Mouse (Mus musculus): Measurements from ENCODE around the gene Slit3.

DNA sequence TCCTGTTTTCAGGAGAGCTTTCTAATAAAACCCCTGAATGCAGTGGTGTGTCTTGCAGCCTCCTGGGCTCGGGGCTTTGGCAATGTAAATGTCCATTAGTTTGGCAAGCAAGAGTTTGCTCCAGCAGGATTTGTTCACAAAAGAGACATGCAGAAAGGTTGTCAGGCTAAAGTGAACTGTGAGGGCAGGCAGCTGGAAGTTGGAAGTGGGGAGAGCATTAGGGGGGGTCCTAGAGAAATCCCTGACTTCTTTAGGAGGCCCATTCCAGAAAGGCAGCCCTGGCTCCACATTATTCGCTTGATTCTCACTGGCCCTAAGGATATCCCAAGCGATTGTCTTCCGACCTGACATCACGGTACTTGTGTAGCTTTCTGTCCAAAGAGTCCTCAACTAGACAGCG lies 285.5 kb downstream of the Slit3 start:
- TF ChIP-seq CTCF (IDR thresholded peaks at IDR 0.05; ENCODE audit: low read depth): no peak
- no peak for TF ChIP-seq EP300 (IDR thresholded peaks at IDR 0.05; ENCODE audit: low read depth)

Measured in liver, embryonic 14.5 days (tissue).